Mouse (Mus musculus) cerebellum, postnatal 4 days (tissue): ENCODE measurements around the gene Agap1.

ENCODE experiments used
- DNase-seq, 2 experiments: peaks; one replicate each; pipeline ENCODE4 v3.0.0; 2022; ENCODE audit warnings: low spot score in 2 of 2, mixed read lengths in 1 of 2

Agap1 gene

GRCm38 (mm10) chr1:89656643-89657321 is 202.2 kb downstream of the Agap1 start:
- no peak for DNase-seq

GRCm38 (mm10) chr1:89660804-89661203 is 206.2 kb downstream of the Agap1 start:
- no peak for DNase-seq

GRCm38 (mm10) chr1:89666154-89666553 is 211.5 kb downstream of the Agap1 start:
- no peak for DNase-seq

- DNase-seq = no peak
Observed at GRCm38 (mm10) chr1:89667387-89667786, 212.8 kb downstream of the Agap1 start.

DNA sequence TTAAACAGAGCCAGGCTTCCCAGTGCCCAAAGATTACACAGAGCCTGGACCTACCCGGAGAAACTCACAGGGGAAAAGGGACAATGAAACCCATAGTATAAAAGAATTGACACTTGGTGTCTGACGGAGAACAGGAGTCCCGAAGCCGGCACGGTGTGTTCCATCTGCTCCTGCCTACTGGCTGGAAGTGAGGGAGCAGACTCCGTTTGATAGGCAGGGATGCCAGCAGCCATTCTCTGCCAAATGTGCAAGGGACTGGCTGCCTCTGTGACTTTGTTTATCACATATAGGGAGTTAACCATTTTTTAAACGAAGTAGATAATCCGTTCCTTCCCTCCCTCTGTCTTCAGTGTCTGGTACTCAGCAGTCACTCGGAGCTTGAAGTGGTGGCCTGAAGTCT is 214.0 kb downstream of the Agap1 start:
- no peak for DNase-seq

- no peak for DNase-seq
Observed at GRCm38 (mm10) chr1:89671110-89671787, 216.6 kb downstream of the Agap1 start.

DNA sequence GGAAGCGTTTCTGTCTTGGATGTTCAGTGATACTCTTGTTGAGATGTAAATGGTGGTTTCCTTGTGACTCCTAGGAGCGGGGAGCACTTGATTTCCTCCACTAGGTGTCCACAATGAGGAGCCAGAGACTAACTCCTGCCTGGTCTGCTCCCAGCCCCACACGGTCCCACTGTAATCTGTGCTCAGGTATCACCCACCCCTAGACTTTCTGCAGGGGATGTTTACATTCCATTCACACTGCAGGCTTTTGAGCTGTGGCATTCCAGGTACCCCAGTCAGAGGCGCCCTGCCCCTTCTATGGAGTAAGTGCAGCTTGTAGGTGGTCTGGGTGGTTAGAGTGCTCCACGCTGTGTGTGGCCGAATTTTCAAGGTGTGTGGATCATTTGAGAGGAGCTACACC is 218.5 kb downstream of the Agap1 start:
- no peak for DNase-seq

DNA sequence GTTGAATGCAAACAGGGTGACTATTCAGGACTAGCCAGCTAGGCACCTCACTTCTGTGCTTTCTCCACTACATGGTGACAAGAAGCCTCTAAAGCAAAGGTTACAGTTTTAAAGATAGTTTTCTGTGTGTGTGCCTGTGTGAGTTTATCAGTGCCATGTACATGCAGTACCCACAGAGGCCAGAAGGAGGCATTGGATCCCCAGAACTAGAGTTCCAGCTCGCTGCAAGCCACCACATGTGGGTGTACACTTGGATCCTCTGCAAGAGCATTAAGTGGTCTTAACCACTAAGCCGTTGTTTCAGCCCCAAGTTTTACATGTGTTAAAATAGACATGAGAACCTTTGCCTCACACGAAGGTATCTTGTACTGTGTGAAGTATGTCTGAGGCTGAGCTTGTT is 219.1 kb downstream of the Agap1 start:
- no peak for DNase-seq

- DNase-seq = no peak
Observed at GRCm38 (mm10) chr1:89674681-89675080, 220.1 kb downstream of the Agap1 start.

DNA sequence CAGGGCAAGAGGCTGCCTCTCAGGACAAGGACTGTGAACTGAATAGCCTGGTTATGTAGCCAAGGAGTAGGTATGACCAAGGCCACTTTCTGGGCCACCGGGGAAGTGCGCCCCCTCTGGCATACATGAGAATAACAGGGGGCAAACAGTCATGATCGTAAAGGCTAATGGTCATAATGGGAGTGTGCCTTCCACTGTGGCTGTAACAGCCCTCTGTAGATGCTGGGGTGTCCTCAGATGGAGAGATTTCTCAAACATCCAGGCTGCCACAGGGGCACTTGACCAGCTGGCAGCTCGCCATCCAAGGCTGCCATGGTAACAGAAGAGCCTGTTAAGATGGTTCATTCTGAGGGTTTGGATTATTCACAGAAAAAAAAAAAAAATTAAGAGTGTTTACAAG is 221.8 kb downstream of the Agap1 start:
- DNase-seq = peak in 1 of 2 experiments; percentile 80

GRCm38 (mm10) chr1:89680673-89681072 is 226.1 kb downstream of the Agap1 start:
- DNase-seq = no peak

- DNase-seq = no peak
Observed at GRCm38 (mm10) chr1:89688914-89689313, 234.3 kb downstream of the Agap1 start.

GRCm38 (mm10) chr1:89689544-89690212 is 235.1 kb downstream of the Agap1 start:
- no peak for DNase-seq

DNA sequence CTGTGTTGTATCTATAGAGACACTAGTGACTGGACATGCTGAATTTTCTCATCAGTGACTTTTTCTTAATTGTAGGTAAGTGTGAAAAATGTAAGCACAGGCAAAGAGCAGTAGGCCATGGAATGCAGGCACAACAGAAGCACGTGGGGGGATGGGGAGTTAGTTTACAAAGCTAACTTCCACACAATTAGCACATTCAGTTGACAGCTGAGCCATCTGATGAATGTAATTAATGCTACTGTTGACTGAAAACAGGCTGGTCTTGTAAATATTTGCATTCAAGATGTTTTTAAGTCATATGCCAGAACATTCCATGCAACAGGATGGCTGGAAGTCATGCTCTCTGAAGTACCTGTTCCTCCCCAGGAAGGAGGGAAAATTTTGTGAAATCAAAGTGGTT is 236.5 kb downstream of the Agap1 start:
- DNase-seq = no peak

DNA sequence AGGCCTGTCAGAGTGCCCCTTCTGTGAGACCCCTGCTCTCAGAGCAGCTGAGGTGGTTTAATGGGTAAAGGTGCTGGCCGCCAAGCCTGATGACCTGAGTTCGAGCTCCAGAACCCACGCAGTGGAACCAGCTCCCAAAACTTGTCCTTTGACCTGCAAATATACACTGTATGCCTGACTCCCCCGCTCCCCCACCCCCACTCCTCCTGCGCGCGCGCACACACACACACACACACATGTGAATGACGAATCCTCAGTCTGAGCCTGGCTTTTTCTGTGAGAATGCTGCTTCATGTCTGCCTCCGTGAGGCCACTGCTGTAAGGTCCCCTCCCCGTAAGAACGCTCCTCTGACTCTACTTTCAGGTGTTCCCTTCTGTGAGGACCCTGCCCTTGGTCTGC is 237.8 kb downstream of the Agap1 start:
- no peak for DNase-seq

DNA sequence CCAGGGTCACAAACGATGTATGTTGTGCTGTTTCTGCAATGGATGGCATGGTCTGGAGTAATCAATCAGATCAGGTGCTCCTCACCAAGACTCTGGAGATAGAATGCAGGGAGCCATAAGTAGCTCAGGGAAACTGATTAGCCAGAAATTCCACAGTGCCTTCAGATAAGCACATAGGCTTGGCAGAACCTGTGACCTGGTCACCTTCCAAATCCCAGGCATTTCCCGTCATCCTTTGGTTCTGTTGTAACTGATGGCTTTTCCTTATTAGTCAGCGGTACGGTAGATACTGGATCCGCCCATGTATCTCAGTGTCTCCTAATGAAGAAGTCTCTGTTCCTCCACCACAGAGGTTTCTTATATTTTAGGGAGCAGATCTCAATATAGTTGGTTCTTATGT is 240.3 kb downstream of the Agap1 start:
- no peak for DNase-seq

DNA sequence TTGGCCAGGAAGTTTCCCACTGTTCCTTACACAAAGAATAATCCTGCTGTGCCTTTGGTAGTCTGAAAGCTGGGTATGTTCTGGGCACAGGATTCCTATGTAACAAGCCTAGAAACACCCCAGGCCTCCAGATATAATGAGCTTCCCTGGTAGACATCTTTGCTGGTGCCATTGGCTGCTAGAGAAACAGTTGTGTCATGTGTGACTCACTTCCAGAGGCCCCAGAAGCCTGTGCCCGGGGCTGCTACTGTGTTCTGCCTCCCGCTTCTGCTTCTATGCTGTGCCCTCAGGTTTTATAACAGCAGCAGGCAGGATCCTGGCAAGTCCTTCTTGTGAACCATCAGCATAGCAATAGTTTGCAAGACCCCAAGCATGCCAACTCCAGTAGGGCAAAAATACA is 242.6 kb downstream of the Agap1 start:
- DNase-seq = no peak

GRCm38 (mm10) chr1:89700166-89700565 is 245.6 kb downstream of the Agap1 start:
- DNase-seq = no peak

DNA sequence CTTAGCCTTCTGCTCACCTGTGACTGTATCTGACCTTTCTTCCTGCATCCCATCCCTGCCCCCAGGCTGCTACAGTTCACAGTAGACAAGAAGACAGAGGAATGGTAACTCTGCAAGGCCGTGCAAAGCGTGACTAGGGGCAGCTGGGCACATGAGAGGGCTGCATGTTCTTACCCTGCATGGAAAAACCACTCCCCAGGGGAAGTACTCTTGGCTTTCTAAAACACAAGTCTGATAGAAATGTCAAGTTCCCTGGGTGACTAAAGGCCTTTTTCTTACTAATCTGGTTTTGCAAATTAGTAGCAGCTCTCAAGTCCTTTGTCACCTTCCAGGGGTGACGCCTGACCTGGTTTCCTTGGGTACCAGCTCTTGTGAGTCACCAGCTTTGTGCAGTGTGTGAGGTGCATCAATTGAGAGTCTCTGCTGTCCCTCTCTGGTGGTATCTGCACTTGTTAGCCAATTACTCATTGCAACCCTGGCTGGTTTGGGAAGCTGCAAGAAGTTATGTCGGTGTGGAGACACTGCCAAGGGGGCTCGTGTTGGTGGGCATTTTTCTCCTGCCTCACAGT is 246.6 kb downstream of the Agap1 start:
- DNase-seq = no peak

DNA sequence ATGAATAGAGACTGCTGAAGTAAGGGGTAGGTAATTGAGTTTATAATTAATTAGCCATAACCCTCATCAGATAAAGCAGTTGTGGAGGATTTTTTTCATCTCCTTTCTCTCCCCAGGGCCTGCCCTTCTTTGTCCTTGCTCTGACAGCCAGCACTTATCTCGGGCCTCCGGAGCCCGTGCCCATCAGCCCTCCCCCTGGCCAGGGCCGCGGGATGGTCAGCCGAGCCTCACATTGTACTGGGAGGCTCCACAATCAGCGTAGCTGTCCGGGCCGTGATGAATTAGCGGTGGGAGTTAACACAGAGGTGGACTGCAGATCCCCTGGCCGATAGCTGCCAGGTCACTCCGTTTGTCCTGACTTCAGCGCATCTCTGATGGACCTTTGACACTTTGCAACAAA is 248.7 kb downstream of the Agap1 start:
- DNase-seq = no peak

DNA sequence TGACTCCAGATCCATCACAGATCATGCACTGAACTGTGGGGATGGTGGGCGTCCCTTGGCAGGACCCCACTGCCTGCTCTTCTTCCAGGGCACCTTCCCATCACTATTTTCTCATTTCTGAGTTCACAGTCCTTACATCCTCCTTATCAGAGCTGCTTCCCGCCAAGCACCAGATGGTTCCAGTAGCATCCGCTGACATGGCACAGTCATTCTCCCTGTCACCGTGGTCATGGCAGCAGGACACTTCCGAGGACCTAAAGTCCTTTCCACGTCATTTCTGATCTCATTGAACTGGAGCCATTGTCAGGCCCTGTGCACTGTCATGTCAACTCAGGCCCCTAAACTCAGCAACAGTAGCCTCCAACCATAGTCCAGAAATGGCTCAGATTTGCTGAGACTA is 251.1 kb downstream of the Agap1 start:
- no peak for DNase-seq

GRCm38 (mm10) chr1:89706862-89707261 is 252.3 kb downstream of the Agap1 start:
- no peak for DNase-seq
